Mouse (Mus musculus) right cerebral cortex, postnatal 25 days (tissue): ENCODE data around the gene Scube2.

Experiments
- DNase-seq: peaks from one replicate; pipeline ENCODE4 v3.0.0; 2022

Gene Scube2

DNA sequence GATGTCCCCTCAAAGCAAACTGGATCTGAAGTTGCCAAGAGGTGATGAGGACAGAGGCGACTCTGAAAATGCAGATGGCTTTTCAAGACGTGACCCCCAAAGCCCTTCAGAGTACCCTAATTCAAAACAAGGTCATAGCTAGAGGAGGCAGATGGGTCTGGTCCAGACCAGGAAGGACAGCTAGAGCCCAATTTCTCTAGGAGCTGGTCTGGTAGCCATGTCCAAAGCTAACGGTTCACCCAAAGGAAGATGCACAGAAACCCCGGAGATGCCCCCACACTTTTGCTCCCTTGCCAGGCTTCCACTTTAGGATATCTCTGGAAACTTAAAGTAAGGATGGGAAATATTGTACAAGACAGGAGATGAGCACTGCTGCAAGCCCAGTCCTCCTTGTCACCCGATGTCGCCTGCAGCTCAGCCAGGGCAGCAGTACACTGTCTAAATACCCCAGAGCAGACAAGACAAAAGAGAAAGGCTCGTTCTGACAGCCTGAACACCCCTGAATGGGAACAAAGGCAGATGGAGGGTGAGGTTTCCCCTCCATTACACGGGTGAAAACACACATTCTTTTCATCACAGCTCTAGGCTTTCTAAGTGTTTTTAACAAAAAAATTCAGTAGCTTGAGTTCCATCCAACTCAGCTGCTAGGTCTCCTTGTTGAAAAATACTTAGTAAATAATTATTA, 15.6 kb downstream of the Scube2 start:
- DNase-seq: no peak

DNA sequence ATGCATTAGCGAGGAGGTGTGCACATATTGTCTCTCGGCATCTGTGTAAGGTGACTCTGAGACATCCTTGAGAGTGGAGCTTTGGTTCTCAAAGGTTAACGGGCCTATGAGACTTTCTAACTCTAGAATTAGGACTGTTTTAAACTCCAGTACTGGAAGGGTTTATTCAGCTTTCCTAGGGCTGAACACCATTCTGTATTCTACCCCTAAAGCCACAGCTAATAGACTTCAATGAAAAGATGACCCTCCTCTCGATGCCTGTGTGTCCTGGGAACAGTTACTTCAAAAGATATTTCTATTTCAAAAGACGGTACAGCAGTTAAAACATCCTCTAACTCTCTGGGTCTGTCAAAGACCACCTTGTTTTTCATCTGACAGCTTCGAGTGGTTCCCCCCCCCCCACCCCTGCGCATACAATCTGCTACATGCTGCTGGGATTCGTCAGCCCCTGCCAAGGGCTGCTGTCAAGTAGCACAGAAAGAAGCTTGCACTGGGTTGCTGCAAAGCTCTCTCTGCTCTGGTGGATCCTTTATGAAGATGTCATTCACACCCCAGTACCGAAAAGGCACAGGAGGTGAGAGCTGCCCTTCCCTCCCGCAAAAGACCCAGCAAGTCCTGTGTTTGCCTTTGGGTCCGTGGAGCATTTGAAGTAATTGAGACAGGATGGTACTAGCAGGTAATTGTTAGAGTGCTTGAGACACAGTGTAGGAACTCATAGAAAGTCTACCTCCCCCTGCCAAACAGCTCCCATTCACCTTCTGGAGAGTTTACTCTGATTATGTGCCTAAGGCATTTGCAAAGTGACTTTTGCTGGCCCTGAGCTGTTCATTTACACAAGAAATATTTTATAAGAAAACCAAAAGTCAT, 16.4 kb downstream of the Scube2 start:
- no peak for DNase-seq

DNA sequence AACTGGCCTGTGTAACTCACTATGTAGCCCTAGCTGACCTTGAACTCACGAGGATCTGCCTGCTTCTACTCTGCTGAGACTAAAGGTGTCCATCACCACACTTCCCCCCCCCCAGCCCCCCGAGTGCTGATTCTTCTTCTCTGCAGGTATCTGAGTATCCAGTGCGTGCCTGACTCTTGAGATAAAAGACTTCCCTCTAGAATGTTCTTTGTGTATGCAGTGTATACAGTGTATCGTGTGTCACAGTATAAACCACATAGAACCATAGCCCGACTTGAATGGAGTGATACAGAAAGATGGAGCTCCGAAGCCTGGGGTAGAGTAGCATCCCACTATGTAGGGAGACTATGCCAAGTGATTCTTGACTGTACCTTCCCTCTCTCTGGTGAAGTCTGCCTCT, 21.4 kb downstream of the Scube2 start:
- no peak for DNase-seq

DNA sequence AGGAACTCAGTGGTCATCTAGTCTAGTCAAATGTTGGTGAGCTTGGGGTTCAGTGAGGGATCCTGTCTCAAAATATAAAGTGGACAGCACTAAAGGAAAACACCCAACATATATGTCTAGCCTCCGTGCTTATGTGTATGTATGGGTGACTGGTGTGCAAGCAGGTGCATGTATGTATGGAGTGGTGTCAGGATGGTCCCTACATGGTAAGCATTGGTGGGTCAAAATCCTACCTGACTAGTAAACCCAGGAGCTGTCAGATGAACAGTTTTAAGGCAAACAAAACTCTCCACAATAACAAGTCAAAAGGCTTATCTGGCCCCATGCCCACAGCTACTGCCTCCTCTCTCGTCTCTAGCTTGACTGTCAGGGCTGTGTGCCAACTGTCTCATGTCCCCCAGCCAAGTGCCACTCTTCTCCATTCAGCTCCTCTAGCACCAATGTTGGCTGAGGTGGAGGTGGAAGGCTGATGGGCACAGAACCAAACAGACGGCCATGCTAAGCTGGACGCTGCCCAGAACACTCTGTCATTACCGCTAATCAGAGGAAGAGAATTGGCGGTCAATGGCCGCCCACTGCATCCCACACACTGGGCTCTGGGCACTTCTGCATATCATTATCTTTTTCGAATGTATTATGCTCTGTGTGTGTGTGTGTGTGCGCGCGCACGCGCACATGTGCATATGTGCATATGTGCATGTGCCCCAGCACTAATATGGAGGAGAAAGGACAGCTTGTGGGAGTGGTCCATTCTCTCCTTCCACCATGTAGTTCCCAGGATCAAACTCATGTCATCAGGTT, 23.7 kb downstream of the Scube2 start:
- no peak for DNase-seq

DNA sequence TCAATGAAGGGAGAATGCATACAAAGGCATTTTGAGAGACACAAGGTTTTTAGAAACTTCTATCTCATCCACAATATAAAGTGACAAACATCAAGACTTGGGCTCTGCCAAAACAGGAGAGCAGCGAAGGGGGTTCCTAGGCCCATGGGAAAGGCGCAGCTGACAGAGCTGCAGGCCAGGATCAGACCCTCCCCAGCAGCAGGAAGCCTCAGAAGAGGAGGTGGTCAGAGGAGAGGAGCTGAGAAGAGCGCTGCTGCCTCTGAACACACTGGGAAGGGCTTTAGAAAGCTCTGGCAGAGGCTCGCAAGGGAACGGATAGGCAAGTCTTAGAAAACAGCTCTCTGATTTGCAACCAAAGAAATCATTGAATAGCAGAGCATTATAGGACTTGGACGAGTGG, 24.4 kb downstream of the Scube2 start:
- DNase-seq: no peak

DNA sequence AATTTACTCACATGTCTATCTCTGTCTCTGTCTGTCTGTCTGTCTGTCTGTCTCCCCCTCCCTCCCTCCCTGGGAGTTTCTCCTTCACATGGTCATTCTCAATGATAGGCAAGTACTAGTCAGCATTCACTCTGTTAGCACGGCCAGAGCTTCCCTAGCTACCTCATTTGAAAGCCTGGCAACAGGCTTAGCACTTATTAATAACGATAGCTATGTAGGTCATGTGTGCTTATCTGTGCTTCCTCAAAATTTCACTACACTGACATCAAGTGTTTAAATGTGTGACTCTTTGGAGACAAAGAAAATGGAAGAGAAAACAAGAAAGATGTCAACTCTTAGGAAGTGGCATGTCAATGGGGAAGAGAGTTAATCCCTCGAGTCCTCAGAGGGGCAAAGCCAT, 26.9 kb downstream of the Scube2 start:
- DNase-seq: no peak

DNA sequence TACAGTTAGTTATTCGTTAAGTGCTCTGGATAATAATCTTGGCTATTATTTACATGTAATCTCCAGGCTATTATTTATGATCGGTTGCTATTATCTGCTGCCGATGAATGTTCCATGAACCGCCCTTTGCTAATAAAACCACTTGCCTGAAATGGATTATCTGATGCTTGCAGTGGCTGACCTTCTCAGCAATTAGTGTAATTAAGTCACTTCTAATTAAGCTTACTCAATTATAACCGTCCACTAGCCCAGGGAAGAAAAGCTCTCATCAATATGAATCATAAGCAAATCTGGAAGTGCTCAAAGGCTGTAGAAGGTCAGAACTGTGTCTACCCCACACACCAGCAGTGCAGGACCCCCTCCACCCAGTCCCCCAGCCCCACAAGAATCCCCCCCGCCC, 27.8 kb downstream of the Scube2 start:
- DNase-seq: no peak

DNA sequence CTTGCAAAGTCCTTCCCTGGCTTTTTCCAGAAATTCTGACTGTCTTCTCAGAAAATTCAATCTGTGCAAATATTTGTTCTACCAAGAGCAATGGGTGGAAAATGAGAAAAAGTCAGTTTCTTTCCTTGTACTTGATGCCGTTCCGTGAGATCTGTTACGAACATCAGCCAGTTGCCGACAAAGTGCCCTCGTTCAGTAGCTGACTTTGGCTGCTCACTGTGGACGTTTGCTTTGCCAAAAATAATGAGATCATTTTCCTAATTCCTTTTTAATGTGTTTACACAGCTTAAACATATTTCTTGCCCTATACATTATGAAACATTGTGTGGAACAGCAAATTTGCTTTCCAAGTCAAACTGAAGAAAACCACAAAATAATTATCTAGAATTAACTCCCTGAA, 30.6 kb downstream of the Scube2 start:
- DNase-seq: no peak

DNA sequence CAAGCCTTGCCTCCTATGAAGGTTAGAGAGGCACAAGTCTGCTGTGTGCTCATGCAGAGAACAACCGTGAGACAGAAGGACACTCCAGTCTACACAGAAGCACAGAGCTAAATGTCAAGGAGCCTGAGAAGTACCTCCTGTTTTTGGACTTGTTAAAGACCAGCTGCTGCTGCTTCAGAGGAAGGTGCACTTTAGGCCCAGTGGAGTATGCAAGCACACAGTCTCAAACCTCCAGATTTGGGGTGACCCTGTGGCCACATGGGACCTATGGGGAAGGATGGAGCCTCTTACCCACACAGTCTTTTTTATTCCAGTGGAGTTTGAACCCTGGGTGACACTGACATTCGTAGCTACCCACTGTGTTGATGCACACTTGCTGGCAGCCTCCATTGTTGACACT, 34.1 kb downstream of the Scube2 start:
- no peak for DNase-seq

DNA sequence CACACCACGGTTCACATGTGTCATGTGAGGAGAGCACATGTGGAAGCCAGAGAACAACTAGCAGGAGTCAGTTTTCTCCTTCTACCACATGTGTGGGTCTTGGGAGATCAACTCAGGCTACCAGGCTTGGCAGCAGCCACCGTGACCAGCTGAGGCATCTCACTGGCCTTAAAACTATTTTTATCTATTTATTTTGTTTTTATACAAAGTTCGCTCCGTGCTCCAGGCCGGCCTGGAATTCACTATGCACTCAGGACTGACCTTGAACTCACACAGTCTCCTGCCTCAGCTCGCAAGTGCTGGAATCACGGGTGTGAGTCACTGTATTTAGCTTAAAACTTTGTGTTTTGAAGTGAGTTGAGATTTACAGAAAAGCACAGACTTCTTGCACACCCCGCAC, 38.6 kb downstream of the Scube2 start:
- DNase-seq: no peak

DNA sequence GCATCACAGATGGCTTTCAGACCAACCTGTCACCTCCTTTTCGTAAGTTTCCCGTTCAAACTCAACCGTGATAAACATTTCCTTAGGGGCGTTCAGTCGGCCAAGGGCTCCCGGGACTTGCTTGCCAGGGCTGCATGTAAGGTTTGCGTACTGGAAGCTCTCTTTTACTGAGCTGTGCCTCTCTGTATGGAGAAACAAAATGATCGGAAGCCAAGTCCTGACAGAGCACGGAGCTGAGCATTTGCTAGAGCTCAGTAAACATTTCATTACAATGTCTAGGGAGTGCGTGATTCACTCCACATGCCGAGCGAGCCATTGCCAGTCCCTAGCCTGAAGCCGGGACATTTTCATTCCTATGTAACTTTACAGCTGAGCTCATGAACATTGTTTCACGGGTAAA, 40.2 kb downstream of the Scube2 start:
- no peak for DNase-seq

DNA sequence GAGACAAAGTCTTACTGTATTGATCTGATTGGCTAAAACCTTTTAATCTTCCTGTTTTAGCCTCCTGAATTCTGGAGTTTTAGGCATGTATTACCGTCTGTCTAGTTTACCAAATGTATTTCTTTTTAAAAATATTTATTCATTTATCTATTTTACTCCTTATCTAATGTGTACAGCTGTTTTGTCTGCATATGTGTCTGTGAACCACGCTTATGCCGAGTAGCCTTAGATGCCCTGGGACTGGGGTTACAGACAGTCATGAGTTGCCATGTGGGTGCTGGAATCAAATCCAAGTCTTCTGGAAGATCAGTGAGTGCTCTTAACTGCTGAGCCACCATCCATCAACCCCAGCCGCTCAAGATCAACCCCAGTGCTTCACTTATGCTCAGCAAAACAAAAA, 46.9 kb downstream of the Scube2 start:
- DNase-seq: no peak

DNA sequence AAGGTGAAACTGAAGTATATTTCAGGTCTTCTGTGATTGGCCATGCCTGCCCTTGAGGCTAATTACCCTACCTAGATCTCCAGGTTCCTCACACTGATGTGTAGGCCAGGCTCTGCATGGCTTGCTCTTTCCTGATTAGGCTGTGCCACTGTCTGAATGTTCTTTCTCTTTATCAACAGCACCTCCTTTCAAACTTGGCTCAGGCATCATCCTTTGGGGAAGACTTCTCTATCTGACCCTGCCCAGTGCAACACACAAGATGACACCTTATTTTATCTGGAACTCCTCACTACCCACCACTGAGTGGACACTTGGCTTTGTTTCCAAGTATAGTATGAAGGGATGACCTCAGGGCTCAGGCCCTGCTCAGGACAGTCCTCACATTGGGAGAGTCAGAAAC, 47.5 kb downstream of the Scube2 start:
- DNase-seq: no peak

DNA sequence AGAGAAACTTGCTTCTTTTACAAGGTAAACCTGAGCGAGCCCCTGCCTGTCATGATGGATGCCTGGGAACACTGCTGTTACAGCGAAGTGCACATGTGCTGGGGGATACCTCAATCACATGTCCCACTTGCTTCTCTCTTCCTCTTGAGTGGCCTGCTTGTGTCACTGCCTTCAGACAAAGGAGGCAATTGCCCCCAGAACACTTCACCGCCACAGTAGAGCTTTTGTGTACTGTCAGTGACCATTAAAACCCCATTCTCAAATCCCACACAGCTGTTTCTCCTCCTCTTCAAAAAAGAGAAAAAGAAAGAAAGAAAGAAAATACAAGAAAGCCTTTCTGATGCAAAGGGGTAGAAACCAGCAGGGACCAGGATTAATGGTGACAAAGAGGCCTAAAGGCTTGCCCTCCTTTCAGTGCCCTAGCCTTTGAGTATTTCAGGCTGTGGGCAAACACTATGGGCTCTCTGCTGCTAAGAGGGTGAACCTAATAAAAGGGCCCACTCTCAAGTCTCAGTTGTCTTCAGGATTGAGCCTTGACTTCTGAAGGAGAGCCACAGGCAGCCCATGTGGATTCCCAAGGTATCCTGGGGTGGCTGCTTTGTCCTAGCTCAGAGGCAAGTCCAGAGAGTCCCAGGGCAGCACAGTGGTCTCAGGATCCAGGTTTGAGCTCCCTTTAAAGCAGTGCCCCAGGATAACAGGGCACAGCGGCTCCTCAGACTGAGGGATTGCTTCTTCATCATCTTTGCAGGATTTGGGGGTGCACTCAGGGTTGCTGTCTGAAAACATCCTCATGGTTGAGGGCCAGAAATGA, 51.9 kb downstream of the Scube2 start:
- DNase-seq: no peak

DNA sequence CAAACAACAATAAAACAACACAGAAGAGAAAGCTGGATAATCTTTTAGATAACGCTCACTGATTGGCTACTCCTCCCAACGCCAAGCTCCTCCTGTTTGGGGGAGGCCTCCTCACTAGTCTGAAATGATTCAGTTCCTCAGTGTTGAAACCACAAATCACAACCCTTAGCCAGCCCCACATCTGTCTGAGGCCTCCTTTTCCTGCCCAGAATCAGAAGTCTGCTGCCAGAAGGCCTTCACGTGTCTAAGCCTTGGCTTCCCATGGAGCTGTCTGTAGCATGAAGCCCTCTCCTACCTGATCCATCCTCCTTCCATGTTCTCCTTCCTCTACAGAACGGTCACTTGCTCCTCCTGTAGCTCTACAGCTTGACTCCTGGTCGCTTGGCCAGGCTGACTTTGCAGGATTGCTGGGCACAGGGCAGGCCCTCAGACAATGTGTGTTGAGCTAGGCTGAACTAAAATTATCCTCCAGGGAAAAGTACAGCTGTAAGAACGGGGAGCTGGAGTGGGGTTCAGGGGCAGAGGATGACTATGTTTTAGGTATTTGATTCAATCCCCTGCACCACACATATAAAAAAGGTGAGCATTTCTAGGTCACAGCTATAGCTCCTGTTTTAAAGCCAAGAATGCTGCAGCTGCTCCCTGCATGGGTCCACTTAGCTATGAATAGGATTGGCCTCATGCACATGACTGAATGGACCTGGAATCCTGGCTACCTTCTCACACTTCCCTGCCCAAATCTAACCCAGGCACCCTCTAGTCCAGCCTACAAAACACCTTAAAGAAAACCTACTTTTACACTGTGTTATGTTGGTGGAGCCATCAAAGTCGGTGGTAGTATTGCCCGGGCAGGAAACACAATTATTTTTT, 57.6 kb downstream of the Scube2 start:
- DNase-seq: no peak

DNA sequence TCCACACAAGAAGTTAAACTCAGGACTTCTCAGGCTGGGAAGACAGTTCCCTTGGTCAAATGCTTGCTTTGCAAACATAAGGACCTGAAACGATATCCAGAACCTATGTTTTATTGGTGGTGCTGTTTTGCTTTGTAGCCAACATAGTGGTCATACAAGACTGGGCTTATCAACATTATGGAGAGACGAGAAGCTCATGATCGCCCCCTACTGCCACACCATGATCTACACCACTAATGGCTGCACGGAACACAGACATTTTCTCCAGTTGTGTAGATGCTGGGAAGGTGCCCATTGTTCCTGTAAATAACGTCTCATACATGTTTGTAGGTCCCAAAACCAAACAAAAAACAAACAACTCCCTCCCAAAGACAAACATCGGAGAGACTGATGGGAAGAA, 60.6 kb downstream of the Scube2 start:
- no peak for DNase-seq

DNA sequence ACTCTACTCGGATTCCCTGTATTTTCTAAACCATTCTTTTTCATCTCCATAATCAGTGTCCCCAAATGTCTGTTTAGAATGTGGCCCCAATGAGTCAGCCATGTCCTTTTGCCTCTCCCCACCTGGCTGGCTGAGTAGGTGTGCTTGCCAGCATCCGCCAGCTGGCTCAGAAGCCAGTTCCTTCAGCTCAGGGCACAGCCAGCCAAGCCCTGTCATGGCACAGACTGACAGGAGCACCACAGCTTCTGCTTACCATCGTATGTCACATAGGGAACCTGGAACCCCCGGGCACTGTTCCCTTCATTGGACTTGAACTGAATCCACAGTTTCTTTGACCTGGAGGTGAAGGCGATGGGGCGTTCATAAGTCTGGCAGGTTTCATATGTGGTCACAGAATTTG, 61.1 kb downstream of the Scube2 start:
- no peak for DNase-seq

DNA sequence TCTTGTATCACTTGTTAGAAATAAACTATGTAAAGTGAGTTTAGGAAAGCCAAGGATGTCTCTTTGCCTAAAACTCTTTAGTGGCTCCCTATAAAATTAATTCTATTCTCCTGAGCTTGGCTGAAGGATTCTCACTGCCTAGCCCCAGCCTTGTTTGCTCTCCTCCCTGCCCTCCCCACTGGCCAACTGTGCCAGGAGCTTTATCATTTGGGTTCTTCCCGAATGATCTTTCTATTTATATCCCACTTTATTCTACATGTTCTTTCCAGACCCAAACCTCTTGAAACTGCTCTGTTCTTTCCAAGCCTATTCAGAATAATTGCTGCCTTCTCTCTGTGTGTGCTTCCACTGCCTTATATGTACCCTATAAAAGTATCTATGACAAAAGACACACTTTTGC, 62.0 kb downstream of the Scube2 start:
- DNase-seq: no peak

DNA sequence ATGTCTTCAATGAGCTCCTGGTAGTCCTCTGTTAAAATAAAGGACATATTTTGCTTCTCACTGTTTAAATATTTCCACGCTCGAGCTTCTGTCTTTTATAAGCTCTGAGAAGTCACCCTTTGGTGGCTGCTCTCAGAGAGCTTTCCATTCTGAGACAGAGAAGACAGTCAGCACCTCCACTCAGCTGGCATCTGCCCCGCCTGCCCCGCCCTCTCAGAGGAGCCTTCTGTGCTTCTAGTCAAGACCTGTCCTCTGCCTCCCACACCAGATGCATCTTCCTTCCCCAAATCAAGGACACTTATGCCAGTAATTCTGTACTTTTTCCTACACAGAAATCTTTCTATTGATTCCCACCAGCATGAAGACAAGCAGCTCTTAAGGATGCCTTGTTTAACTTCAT, 64.9 kb downstream of the Scube2 start:
- DNase-seq: no peak

DNA sequence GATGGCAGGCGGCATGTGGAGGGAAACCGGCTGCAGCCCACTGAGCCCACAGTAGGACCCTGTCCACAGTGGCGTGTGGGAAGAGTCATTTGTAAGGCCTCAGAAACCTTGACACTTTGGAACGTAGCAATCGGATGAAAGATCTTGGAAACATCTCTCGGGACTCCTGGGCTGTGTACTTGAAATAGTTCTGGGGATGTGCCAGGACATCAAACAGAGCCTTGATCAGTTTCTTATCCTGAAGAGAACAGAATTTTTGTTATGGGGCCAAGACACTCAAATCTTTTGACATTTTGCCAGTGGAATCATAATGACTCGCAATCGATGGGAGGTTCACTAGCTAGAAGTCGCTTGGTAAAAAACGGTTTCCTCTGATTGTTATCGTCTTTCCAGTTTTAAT, 66.3 kb downstream of the Scube2 start:
- no peak for DNase-seq

DNA sequence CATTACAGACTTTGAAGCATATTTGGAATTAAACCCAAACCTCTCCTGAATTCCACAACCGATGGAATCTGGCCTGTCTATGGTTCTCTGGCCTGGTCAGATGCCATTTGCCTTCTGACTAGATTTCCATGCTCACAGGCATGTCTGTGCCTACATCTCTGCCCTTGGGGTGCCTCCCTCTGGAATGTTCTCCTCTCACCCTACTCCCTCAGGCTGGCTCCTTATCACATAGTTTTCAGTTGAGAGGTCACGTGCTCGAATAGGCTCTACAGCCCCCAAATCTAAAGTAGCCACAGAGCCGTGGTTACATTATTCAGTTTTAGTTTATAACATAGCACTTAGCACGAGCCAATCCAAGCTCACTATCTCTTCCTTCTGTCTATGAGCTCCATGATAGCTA, 69.9 kb downstream of the Scube2 start:
- DNase-seq: no peak

DNA sequence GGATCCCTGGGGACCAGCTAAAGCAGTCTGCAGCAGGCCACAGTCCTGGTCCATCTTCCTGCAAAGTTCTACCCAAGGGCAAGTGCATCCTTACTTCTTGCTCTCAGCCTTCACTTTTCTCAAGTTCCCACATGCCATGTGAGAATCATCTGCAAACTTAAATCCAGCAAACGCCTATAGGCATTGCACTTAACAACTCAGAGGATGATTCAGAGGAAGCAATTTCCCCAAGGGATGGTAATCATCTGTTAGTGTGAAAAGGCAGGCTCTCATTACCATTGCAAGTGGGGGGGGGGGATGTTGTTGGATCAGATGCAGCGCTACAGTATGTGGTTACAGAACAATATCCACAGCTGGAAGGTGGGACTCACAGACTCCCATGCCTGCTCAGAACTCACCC, 70.9 kb downstream of the Scube2 start:
- DNase-seq: no peak
